Mouse (Mus musculus) liver, embryonic 16.5 days (tissue): ENCODE results near the gene Dnah10. TPM values are rescaled to one million over a fixed set of nuclear protein-coding genes. Genes with fewer than 3 reads are reported as not detected.
"Not testable (repeated sequence)": the region's sequence is repeated elsewhere in the genome, so short reads cannot be mapped to it uniquely, and the experiment has no call there.

Experiments used
- ATAC-seq: fragments of 200-750 bp; cut with Nextera tagmentation; 2 replicates; pipeline ENCODE4 v1.8.0; 2017; ENCODE audit warnings: low read depth, mild to moderate bottlenecking, moderate number of reproducible peaks, moderate library complexity
- H3K27ac ChIP-seq: fragments of 300-500 bp; sonication (generic); 2 replicates; pipeline ENCODE4 v1.5.1; 2014; ENCODE audit warnings: mild to moderate bottlenecking, low read length
- H3K27me3 ChIP-seq: fragments of 300-500 bp; sonication (generic); 2 replicates; pipeline ENCODE4 v1.6.1; 2014; ENCODE audit warnings: low read depth, low read length, mixed read lengths; ENCODE audit not compliant: control insufficient read depth, insufficient read depth
- H3K36me3 ChIP-seq: fragments of 300-500 bp; sonication (generic); 2 replicates; pipeline ENCODE4 v1.6.1; 2014; ENCODE audit warnings: mild to moderate bottlenecking; ENCODE audit not compliant: control insufficient read depth, insufficient read depth
- H3K4me1 ChIP-seq: fragments of 300-500 bp; sonication (generic); 2 replicates; pipeline ENCODE4 v1.6.1; 2014; ENCODE audit warnings: low read depth, low read length, mixed read lengths; ENCODE audit not compliant: control insufficient read depth
- H3K4me2 ChIP-seq: fragments of 300-500 bp; sonication (generic); 2 replicates; pipeline ENCODE4 v1.6.1; 2014; ENCODE audit warnings: low read depth, low read length, mixed read lengths
- H3K4me3 ChIP-seq: fragments of 300-500 bp; sonication (generic); 2 replicates; pipeline ENCODE4 v1.5.1; 2014; ENCODE audit warnings: low read depth, mild to moderate bottlenecking, low read length
- H3K9ac ChIP-seq: fragments of 300-500 bp; sonication (generic); 2 replicates; pipeline ENCODE4 v1.6.1; 2014; ENCODE audit warnings: low read depth, low read length
- H3K9me3 ChIP-seq: fragments of 300-500 bp; sonication (generic); replicated peaks from 2 replicates; pipeline ENCODE4 v1.6.1; 2016; ENCODE audit warnings: low read length; ENCODE audit not compliant: control insufficient read depth
- WGBS: fragments of 180-500 bp; shearing (Covaris S2); extraction: QIAGEN DNeasy Blood & Tissue Kit; methylation state at CpG from one replicate; pipeline ENCODE4 v1.1.7; 2014; ENCODE audit not compliant: insufficient replicate concordance; 5-methylcytosine and 5-hydroxymethylcytosine counted together
- polyA plus RNA-seq: library from polyadenylated mRNA; unstranded; fragments of >200 nt; fragmentation: Nextera tagmentation; extraction: Ambion mirVana; gene quantifications from 2 replicates; pipeline ENCODE4 v1.2.1, GENCODE M21; 2015

Gene Dnah10
- polyA plus RNA-seq, 1 experiment from 2014 or later, result 0.01 TPM

GRCm38 (mm10) chr5:124743841-124744240, 19.0 kb downstream of the Dnah10 start:
- H3K4me1 ChIP-seq, result no peaks in the 10 kb centered on the region
- H3K27ac ChIP-seq, result no peak overlapping the region
- no peak overlapping the region for H3K9ac ChIP-seq
- WGBS, result 76% methylated on average over 3 of the region's 3 CpGs
- H3K4me3 ChIP-seq, result no peak overlapping the region
- H3K36me3 ChIP-seq, result no peaks in the 10 kb centered on the region
- no peak overlapping the region for H3K4me2 ChIP-seq
- no peaks in the 10 kb centered on the region for H3K27me3 ChIP-seq
- peaks cover 5% of the 10 kb centered on the region; the same call in 1 of the 2 replicates for H3K9me3 ChIP-seq
- ATAC-seq, result no peak

- Histone ChIP-seq H3K9ac (no peak overlapping the region), H3K4me2 (no peak overlapping the region), H3K36me3 (no peaks in the 10 kb centered on the region), H3K4me1 (no peaks in the 10 kb centered on the region), H3K27ac (no peak overlapping the region), H3K4me3 (no peak overlapping the region), H3K9me3 (peaks cover 5% of the 10 kb centered on the region; the same call in 1 of the 2 replicates), H3K27me3 (no peaks in the 10 kb centered on the region)
- WGBS, result 85% methylated on average over 15 of the region's 15 CpGs
- ATAC-seq, result no peak
These were observed 21.3 kb downstream of the Dnah10 start for GRCm38 (mm10) chr5:124746220-124746619.

GRCm38 (mm10) chr5:124748296-124748695, 23.4 kb downstream of the Dnah10 start:
- WGBS, result 80% methylated on average over 18 of the region's 18 CpGs
- Histone ChIP-seq H3K9me3 (no peaks in the 10 kb centered on the region), H3K27ac (no peak overlapping the region), H3K4me3 (no peak overlapping the region), H3K4me2 (no peak overlapping the region), H3K36me3 (no peaks in the 10 kb centered on the region), H3K9ac (no peak overlapping the region), H3K4me1 (no peaks in the 10 kb centered on the region), H3K27me3 (no peaks in the 10 kb centered on the region)
- ATAC-seq, result no peak

- H3K27ac ChIP-seq, result no peak overlapping the region
- H3K9ac ChIP-seq, result no peak overlapping the region
- no peak overlapping the region for H3K4me3 ChIP-seq
- H3K27me3 ChIP-seq, result no peaks in the 10 kb centered on the region
- ATAC-seq, result no peak
- no peaks in the 10 kb centered on the region for H3K9me3 ChIP-seq
- no peak overlapping the region for H3K4me2 ChIP-seq
- H3K4me1 ChIP-seq, result no peaks in the 10 kb centered on the region
- no peaks in the 10 kb centered on the region for H3K36me3 ChIP-seq
- WGBS, result 72% methylated on average over 9 of the region's 9 CpGs
These were observed 26.8 kb downstream of the Dnah10 start for GRCm38 (mm10) chr5:124751656-124752055.

GRCm38 (mm10) chr5:124761011-124761410, 36.1 kb downstream of the Dnah10 start:
- WGBS, result 51% methylated on average over 18 of the region's 18 CpGs
- no peaks in the 10 kb centered on the region for H3K36me3 ChIP-seq
- H3K9ac ChIP-seq, result no peak overlapping the region
- H3K27ac ChIP-seq, result no peak overlapping the region
- no peaks in the 10 kb centered on the region for H3K9me3 ChIP-seq
- H3K27me3 ChIP-seq, result no peaks in the 10 kb centered on the region
- H3K4me1 ChIP-seq, result no peaks in the 10 kb centered on the region
- no peak for ATAC-seq
- H3K4me2 ChIP-seq, result no peak overlapping the region
- H3K4me3 ChIP-seq, result no peak overlapping the region

- Histone ChIP-seq H3K9me3 (no peaks in the 10 kb centered on the region), H3K36me3 (no peaks in the 10 kb centered on the region), H3K4me1 (no peaks in the 10 kb centered on the region), H3K4me3 (no peak overlapping the region), H3K27ac (no peak overlapping the region), H3K27me3 (no peaks in the 10 kb centered on the region), H3K9ac (no peak overlapping the region), H3K4me2 (no peak overlapping the region)
- no peak for ATAC-seq
- 70% methylated on average over 1 of the region's 1 CpGs for WGBS
These were observed 36.9 kb downstream of the Dnah10 start for GRCm38 (mm10) chr5:124761787-124762186.

- Histone ChIP-seq H3K9me3 (no peaks in the 10 kb centered on the region), H3K9ac (no peak overlapping the region), H3K4me1 (no peaks in the 10 kb centered on the region), H3K4me2 (no peak overlapping the region), H3K27me3 (no peaks in the 10 kb centered on the region), H3K27ac (no peak overlapping the region), H3K36me3 (no peaks in the 10 kb centered on the region), H3K4me3 (no peak overlapping the region)
- no peak for ATAC-seq
- 55% methylated on average over 3 of the region's 3 CpGs for WGBS
These were observed 49.7 kb downstream of the Dnah10 start for GRCm38 (mm10) chr5:124774552-124774951.

- not testable (repeated sequence) for H3K9me3 ChIP-seq, H3K36me3 ChIP-seq, H3K4me3 ChIP-seq, H3K27ac ChIP-seq, ATAC-seq, H3K27me3 ChIP-seq, H3K9ac ChIP-seq, H3K4me2 ChIP-seq, H3K4me1 ChIP-seq
- 58% methylated on average over 4 of the region's 4 CpGs for WGBS
These were observed 51.4 kb downstream of the Dnah10 start for GRCm38 (mm10) chr5:124776289-124776688.

- no peak for ATAC-seq
- 42% methylated on average over 6 of the region's 6 CpGs for WGBS
These were observed 52.4 kb downstream of the Dnah10 start for GRCm38 (mm10) chr5:124777178-124777709.

More at GRCm38 (mm10) chr5:124777178-124777709, 52.4 kb downstream of the Dnah10 start:
- no peak overlapping the region for H3K9ac ChIP-seq
- H3K27me3 ChIP-seq, result no peaks in the 10 kb centered on the region
- no peaks in the 10 kb centered on the region for H3K36me3 ChIP-seq
- no peak overlapping the region for H3K4me3 ChIP-seq
- H3K4me1 ChIP-seq, result no peaks in the 10 kb centered on the region
- no peak overlapping the region for H3K4me2 ChIP-seq
- H3K9me3 ChIP-seq, result no peaks in the 10 kb centered on the region
- H3K27ac ChIP-seq, result no peak overlapping the region
